Mouse (Mus musculus) thymus, adult 18-20 months (tissue): ENCODE data around the gene Auts2.

Source experiments
- DNase-seq, 2 experiments: peaks; one replicate each; pipeline ENCODE4 v3.0.0; 2022; ENCODE audit warnings: mixed read lengths in 2 of 2

Auts2 gene

GRCm38 (mm10) chr5:132380261-132380660 is 162.9 kb downstream of the Auts2 start:
- DNase-seq, result no peak

GRCm38 (mm10) chr5:132378977-132379376 is 164.2 kb downstream of the Auts2 start:
- no peak for DNase-seq

- no peak for DNase-seq
Observed at GRCm38 (mm10) chr5:132375130-132375529, 168.0 kb downstream of the Auts2 start.

GRCm38 (mm10) chr5:132373471-132374075 is 169.6 kb downstream of the Auts2 start:
- DNase-seq, result no peak

- DNase-seq, result no peak
Observed at GRCm38 (mm10) chr5:132372605-132373004, 170.5 kb downstream of the Auts2 start.

GRCm38 (mm10) chr5:132368678-132369088 is 174.5 kb downstream of the Auts2 start:
- no peak for DNase-seq

- no peak for DNase-seq
Observed at GRCm38 (mm10) chr5:132361276-132361675, 181.9 kb downstream of the Auts2 start.

GRCm38 (mm10) chr5:132357726-132358125 is 185.4 kb downstream of the Auts2 start:
- no peak for DNase-seq

- DNase-seq, result no peak
Observed at GRCm38 (mm10) chr5:132355935-132356334, 187.2 kb downstream of the Auts2 start.

- no peak for DNase-seq
Observed at GRCm38 (mm10) chr5:132352437-132352836, 190.7 kb downstream of the Auts2 start.

- DNase-seq, result no peak
Observed at GRCm38 (mm10) chr5:132351139-132351538, 192.0 kb downstream of the Auts2 start.

GRCm38 (mm10) chr5:132341315-132341714 is 201.8 kb downstream of the Auts2 start:
- no peak for DNase-seq

- no peak for DNase-seq
Observed at GRCm38 (mm10) chr5:132337677-132338076, 205.5 kb downstream of the Auts2 start.

- no peak for DNase-seq
Observed at GRCm38 (mm10) chr5:132335719-132336118, 207.4 kb downstream of the Auts2 start.

GRCm38 (mm10) chr5:132334796-132335195 is 208.3 kb downstream of the Auts2 start:
- DNase-seq, result no peak

- DNase-seq, result no peak
Observed at GRCm38 (mm10) chr5:132333744-132334143, 209.4 kb downstream of the Auts2 start.

- no peak for DNase-seq
Observed at GRCm38 (mm10) chr5:132332521-132332920, 210.6 kb downstream of the Auts2 start.

- no peak for DNase-seq
Observed at GRCm38 (mm10) chr5:132329171-132329936, 213.8 kb downstream of the Auts2 start.

GRCm38 (mm10) chr5:132324246-132324883 is 218.8 kb downstream of the Auts2 start:
- DNase-seq, result no peak

GRCm38 (mm10) chr5:132323608-132324007 is 219.5 kb downstream of the Auts2 start:
- no peak for DNase-seq

- DNase-seq, result no peak
Observed at GRCm38 (mm10) chr5:132322971-132323370, 220.2 kb downstream of the Auts2 start.

GRCm38 (mm10) chr5:132318026-132318765 is 224.9 kb downstream of the Auts2 start:
- no peak for DNase-seq

- DNase-seq, result no peak
Observed at GRCm38 (mm10) chr5:132316897-132317296, 226.2 kb downstream of the Auts2 start.
